Mouse (Mus musculus) liver, embryonic 14.5 days (tissue): ENCODE results near the gene Prrc2b.

Experiments used
- CTCF ChIP-seq: IDR thresholded peaks from 2 replicates; pipeline ENCODE4 v1.5.1; 2016; ENCODE audit warnings: antibody characterized with exemption, low read depth, control low read depth
- EP300 ChIP-seq: IDR thresholded peaks from 2 replicates; pipeline ENCODE4 v1.6.1; 2016; ENCODE audit warnings: antibody characterized with exemption, low read depth

DNA sequence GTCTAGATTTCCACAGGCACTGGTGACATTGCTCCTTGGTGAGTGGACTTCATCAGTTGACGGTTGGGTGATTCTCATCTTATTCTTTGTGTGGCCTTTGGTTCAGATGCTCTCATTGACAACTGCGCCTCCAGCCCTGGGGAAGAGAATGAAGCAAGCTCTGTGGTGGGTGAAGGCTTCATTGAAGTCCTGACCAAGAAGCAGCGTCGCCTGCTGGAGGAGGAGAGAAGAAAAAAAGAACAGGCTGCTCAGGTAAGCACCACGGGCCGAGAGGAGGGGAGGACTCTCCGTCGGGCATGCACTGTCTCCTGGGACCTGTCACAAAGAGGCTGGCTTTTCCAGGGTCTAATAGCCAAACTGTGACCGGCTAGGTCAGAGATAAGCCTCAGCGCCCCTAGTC lies 65.6 kb downstream of the Prrc2b start:
- no peak for TF ChIP-seq CTCF
- TF ChIP-seq EP300, result no peak
